Mouse (Mus musculus) ES-Bruce4 (cell line): Measurements from ENCODE around the gene Kdelr2.

Experiments used
- CTCF ChIP-seq: IDR thresholded peaks from one replicate; pipeline ENCODE4 v1.8.1; 2011; ENCODE audit warnings: low read depth, low read length
- EP300 ChIP-seq: IDR thresholded peaks from 2 replicates; pipeline ENCODE4 v1.6.1; 2011; ENCODE audit warnings: low read depth, low read length; ENCODE audit not compliant: insufficient read depth

DNA sequence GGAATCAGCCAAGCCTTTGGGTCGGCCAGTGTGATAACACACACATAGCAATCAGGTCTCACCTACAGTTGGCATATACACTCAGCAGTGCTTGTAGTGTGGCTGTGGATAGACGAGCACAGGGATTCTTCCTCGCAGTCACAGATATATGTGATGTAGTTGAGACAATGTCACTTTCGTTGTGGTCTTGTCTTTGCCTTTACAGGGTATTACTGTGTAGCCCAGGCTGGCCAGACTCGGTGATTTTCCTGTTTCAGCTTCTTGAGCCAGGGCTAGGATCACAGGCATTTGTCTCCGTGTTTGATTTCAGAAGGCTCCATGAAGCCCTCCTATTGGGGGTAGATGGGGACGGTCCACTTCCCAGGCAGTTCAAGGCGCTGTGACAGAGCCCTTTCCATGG, 66.0 kb downstream of the Kdelr2 start:
- TF ChIP-seq CTCF, result no peak
- TF ChIP-seq EP300, result no peak
